Mouse (Mus musculus) intestine, embryonic 16.5 days (tissue): ENCODE data around the gene Ccdc73. TPM values are rescaled to one million over a fixed set of nuclear protein-coding genes. Genes with fewer than 3 reads are reported as not detected.
"Not testable (repeated sequence)": the region's sequence is repeated elsewhere in the genome, so short reads cannot be mapped to it uniquely, and the experiment has no call there.

Source experiments
- ATAC-seq: fragments of 200-750 bp; cut with Nextera tagmentation; 2 replicates; pipeline ENCODE4 v1.8.0; 2017; ENCODE audit warnings: moderate TSS enrichment, moderate library complexity
- H3K27ac ChIP-seq: fragments of 300-500 bp; sonication (generic); 2 replicates; pipeline ENCODE4 v1.5.1; 2014; ENCODE audit warnings: mild to moderate bottlenecking, low read length
- H3K27me3 ChIP-seq: fragments of 300-500 bp; sonication (generic); replicated peaks from 2 replicates; pipeline ENCODE4 v1.6.1; 2014; ENCODE audit warnings: low read length, control low read depth, mixed read lengths; ENCODE audit not compliant: control insufficient read depth, insufficient read depth
- H3K36me3 ChIP-seq: fragments of 300-500 bp; sonication (generic); 2 replicates; pipeline ENCODE4 v1.6.1; 2014; ENCODE audit warnings: low read length, control low read depth; ENCODE audit not compliant: control insufficient read depth, insufficient read depth
- H3K4me1 ChIP-seq: fragments of 300-500 bp; sonication (generic); 2 replicates; pipeline ENCODE4 v1.6.1; 2014; ENCODE audit warnings: low read length, control low read depth, mixed read lengths; ENCODE audit not compliant: control insufficient read depth, insufficient read depth
- H3K4me2 ChIP-seq: fragments of 300-500 bp; sonication (generic); 2 replicates; pipeline ENCODE4 v1.6.1; 2014; ENCODE audit warnings: low read depth, low read length, control low read depth
- H3K4me3 ChIP-seq: fragments of 300-500 bp; sonication (generic); 2 replicates; pipeline ENCODE4 v1.5.1; 2014; ENCODE audit warnings: mild to moderate bottlenecking, low read length
- H3K9ac ChIP-seq: fragments of 300-500 bp; sonication (generic); 2 replicates; pipeline ENCODE4 v1.6.1; 2014; ENCODE audit warnings: low read depth, low read length
- H3K9me3 ChIP-seq: fragments of 300-500 bp; sonication (generic); 2 replicates; pipeline ENCODE4 v1.6.1; 2016; ENCODE audit warnings: low read length, control low read depth; ENCODE audit not compliant: control insufficient read depth
- WGBS: fragments of 180-500 bp; shearing (Covaris S2); extraction: QIAGEN DNeasy Blood & Tissue Kit; methylation state at CpG from one replicate; pipeline ENCODE4 v1.1.7; 2014; 5-methylcytosine and 5-hydroxymethylcytosine counted together
- polyA plus RNA-seq: library from polyadenylated mRNA; unstranded; fragments of >200 nt; fragmentation: Nextera tagmentation; extraction: Ambion mirVana; gene quantifications from 2 replicates; pipeline ENCODE4 v1.2.1, GENCODE M21; 2015

The Ccdc73 gene
- polyA plus RNA-seq, 1 experiment from 2014 or later = 6.0 TPM

- H3K9me3 ChIP-seq = no peaks in the 10 kb centered on the region
- H3K4me3 ChIP-seq = no peak overlapping the region
- no peaks in the 10 kb centered on the region for H3K27me3 ChIP-seq
- H3K36me3 ChIP-seq = no peaks in the 10 kb centered on the region
- no peak for ATAC-seq
- H3K9ac ChIP-seq = no peak overlapping the region
- peak overlapping the region; percentile 69; the same call in 1 of the 2 replicates for H3K4me2 ChIP-seq
- 81% methylated on average over 3 of the region's 3 CpGs for WGBS
- peaks cover 6% of the 10 kb centered on the region for H3K4me1 ChIP-seq
- no peak overlapping the region for H3K27ac ChIP-seq
These were observed 150.2 kb downstream of the Ccdc73 start for GRCm38 (mm10) chr2:105017802-105018201.

GRCm38 (mm10) chr2:105019457-105019856, 151.9 kb downstream of the Ccdc73 start:
- no peak overlapping the region for H3K27ac ChIP-seq
- no peaks in the 10 kb centered on the region for H3K27me3 ChIP-seq
- WGBS = 86% methylated on average over 1 of the region's 1 CpGs
- no peak for ATAC-seq
- H3K4me2 ChIP-seq = no peak overlapping the region
- no peak overlapping the region for H3K9ac ChIP-seq
- peaks cover 6% of the 10 kb centered on the region for H3K4me1 ChIP-seq
- no peaks in the 10 kb centered on the region for H3K9me3 ChIP-seq
- no peak overlapping the region for H3K4me3 ChIP-seq
- no peaks in the 10 kb centered on the region for H3K36me3 ChIP-seq

DNA sequence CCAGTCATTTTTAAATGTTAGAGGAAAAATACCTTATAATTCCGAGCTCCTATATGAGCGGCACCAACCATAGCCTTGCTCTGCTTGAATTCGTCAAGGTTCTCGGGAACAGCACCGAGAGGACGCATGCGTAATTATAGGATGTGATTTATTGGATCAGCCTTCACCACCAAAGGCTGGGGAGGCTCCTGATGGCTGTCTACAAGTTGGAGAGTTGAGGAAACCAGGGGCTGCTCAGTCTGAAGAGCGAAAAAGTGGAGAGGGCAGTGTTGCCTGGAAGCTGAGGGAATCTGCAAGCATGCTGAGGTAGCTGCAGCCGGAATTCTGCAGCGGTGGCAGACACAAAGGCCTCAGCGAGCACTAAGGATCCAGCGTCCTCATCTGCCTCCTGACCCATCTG, 153.7 kb downstream of the Ccdc73 start:
- Histone ChIP-seq H3K4me2 (no peak overlapping the region), H3K4me1 (no peaks in the 10 kb centered on the region), H3K9ac (no peak overlapping the region), H3K4me3 (no peak overlapping the region), H3K27ac (no peak overlapping the region), H3K9me3 (no peaks in the 10 kb centered on the region), H3K27me3 (no peaks in the 10 kb centered on the region), H3K36me3 (no peaks in the 10 kb centered on the region)
- ATAC-seq = no peak
- 81% methylated on average over 12 of the region's 12 CpGs for WGBS

- Histone ChIP-seq H3K4me3 (no peak overlapping the region), H3K9me3 (no peaks in the 10 kb centered on the region), H3K36me3 (no peaks in the 10 kb centered on the region), H3K9ac (no peak overlapping the region), H3K27me3 (no peaks in the 10 kb centered on the region), H3K4me2 (no peak overlapping the region), H3K4me1 (no peaks in the 10 kb centered on the region), H3K27ac (no peak overlapping the region)
- WGBS = 94% methylated on average over 2 of the region's 2 CpGs
- ATAC-seq = no peak
These were observed 154.2 kb downstream of the Ccdc73 start for GRCm38 (mm10) chr2:105021836-105022235.

DNA sequence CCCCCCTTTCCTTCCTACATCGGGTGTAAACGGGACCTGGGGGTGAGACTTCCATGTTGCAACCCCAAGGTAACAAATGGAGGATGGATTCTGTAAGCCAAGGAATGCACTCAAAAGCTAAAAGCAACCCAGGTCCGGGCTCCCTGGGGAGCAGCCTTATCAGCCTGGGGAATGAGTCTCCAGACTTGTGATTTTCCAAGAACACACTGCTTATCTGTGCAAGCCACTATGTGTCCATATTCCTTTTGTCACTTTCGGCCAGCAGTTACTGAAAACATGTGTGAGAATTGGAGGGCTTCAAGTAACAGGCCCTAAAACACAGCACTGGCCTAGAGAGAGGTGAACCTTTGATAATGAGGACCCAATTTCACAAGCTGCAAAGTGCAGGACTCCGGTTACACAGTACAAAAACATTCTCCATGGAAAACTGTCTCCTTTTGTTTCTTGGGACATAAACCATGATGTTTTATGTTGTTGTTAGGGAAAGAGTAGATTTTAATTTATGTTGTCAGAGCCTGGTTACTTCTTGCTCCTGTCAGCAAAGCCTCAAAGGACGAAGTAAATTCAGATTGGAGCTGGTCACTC, 155.5 kb downstream of the Ccdc73 start:
- Histone ChIP-seq H3K27ac (no peak overlapping the region), H3K4me1 (no peaks in the 10 kb centered on the region), H3K4me3 (no peak overlapping the region), H3K36me3 (no peaks in the 10 kb centered on the region), H3K9ac (no peak overlapping the region), H3K9me3 (no peaks in the 10 kb centered on the region), H3K27me3 (no peaks in the 10 kb centered on the region), H3K4me2 (no peak overlapping the region)
- 75% methylated on average over 6 of the region's 6 CpGs for WGBS
- ATAC-seq = no peak

DNA sequence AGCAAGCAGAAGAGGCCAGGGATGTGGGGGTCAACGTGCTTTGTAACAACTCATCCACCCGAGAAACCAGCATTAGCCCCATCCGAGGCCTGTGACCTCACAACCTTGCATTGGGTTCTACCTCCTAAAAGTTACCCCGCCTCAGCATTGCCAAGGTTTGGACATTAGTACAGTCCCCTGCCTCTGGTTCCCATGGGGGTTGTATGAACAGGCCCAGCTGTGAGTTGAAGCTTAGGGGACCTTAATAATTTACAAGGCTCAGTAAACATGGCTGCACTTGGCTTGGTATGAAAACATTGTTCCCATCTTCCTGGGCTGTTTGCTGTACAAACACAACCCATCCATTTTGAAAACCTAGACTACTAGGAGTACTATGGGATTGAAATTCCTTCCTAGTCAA, 156.2 kb downstream of the Ccdc73 start:
- no peak overlapping the region for H3K9ac ChIP-seq
- H3K4me3 ChIP-seq = no peak overlapping the region
- H3K27ac ChIP-seq = no peak overlapping the region
- H3K4me1 ChIP-seq = no peaks in the 10 kb centered on the region
- H3K9me3 ChIP-seq = no peaks in the 10 kb centered on the region
- H3K4me2 ChIP-seq = no peak overlapping the region
- no peaks in the 10 kb centered on the region for H3K36me3 ChIP-seq
- ATAC-seq = no peak
- H3K27me3 ChIP-seq = no peaks in the 10 kb centered on the region
- WGBS = 79% methylated on average over 4 of the region's 4 CpGs

GRCm38 (mm10) chr2:105025610-105026009, 158.0 kb downstream of the Ccdc73 start:
- H3K4me1 ChIP-seq, ATAC-seq: not testable (repeated sequence)

GRCm38 (mm10) chr2:105026950-105027695, 159.5 kb downstream of the Ccdc73 start:
- no peak overlapping the region for H3K4me2 ChIP-seq
- ATAC-seq = no peak
- H3K27ac ChIP-seq = no peak overlapping the region
- no peaks in the 10 kb centered on the region for H3K27me3 ChIP-seq
- no peaks in the 10 kb centered on the region for H3K9me3 ChIP-seq
- H3K4me3 ChIP-seq = no peak overlapping the region
- H3K9ac ChIP-seq = no peak overlapping the region
- H3K36me3 ChIP-seq = no peaks in the 10 kb centered on the region
- 65% methylated on average over 22 of the region's 22 CpGs for WGBS
- H3K4me1 ChIP-seq = no peaks in the 10 kb centered on the region

More at GRCm38 (mm10) chr2:105025610-105026009, 158.0 kb downstream of the Ccdc73 start:
- H3K4me2 ChIP-seq, H3K4me3 ChIP-seq, H3K9me3 ChIP-seq, H3K9ac ChIP-seq, H3K36me3 ChIP-seq, H3K27ac ChIP-seq, H3K27me3 ChIP-seq: not testable (repeated sequence)
- 76% methylated on average over 12 of the region's 12 CpGs for WGBS

DNA sequence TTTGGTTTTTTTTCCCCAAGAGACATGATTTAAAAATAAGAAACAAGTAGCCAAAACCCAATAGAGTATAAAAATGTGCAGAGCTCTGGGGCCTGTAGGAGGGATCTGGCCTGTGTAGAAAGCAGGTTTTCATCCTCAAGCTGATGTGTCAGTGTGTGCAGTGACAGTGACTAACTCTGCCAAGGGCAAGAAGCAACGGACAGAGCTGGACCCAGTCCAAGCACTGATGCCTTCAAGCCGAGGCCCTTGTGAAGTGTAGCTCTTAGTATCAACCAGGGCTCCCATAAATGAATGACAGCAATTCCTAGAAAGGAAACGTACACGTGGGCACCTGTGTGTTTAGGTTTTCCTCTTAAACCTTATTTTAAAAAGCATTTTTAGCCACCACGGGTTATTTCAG, 161.2 kb downstream of the Ccdc73 start:
- Histone ChIP-seq H3K4me2 (no peak overlapping the region), H3K9me3 (no peaks in the 10 kb centered on the region), H3K9ac (no peak overlapping the region), H3K27me3 (no peaks in the 10 kb centered on the region), H3K27ac (no peak overlapping the region), H3K4me1 (no peaks in the 10 kb centered on the region), H3K4me3 (no peak overlapping the region), H3K36me3 (no peaks in the 10 kb centered on the region)
- no peak for ATAC-seq
- 64% methylated on average over 5 of the region's 5 CpGs for WGBS
